Mouse (Mus musculus) neural tube, embryonic 11.5 days (tissue): ENCODE data around the gene Lag3. TPM values are rescaled to one million over a fixed set of nuclear protein-coding genes. Genes with fewer than 3 reads are reported as not detected.

Source experiments
- ATAC-seq: fragments of 200-750 bp; cut with Nextera tagmentation; 2 replicates; pipeline ENCODE4 v1.8.0; 2017; ENCODE audit warnings: moderate number of reproducible peaks, mild to moderate bottlenecking, moderate TSS enrichment, moderate library complexity; ENCODE audit not compliant: insufficient read depth, low FRiP score, low TSS enrichment
- DNase-seq: peaks from one replicate; pipeline ENCODE4 v3.0.0-alpha.2; 2015; ENCODE audit warnings: low spot score
- H3K27ac ChIP-seq: fragments of 300-500 bp; sonication (generic); 2 replicates; pipeline ENCODE4 v1.5.1; 2014; ENCODE audit warnings: low read depth, mild to moderate bottlenecking, low read length
- H3K27me3 ChIP-seq: fragments of 300-500 bp; sonication (generic); 2 replicates; pipeline ENCODE4 v1.6.1; 2014; ENCODE audit warnings: mild to moderate bottlenecking, low read length, mixed read lengths; ENCODE audit not compliant: control insufficient read depth, insufficient read depth
- H3K36me3 ChIP-seq: fragments of 300-500 bp; sonication (generic); 2 replicates; pipeline ENCODE4 v1.6.1; 2014; ENCODE audit warnings: mild to moderate bottlenecking, low read length, moderate library complexity, mixed read lengths; ENCODE audit not compliant: control insufficient read depth, insufficient read depth
- H3K4me1 ChIP-seq: fragments of 300-500 bp; sonication (generic); 2 replicates; pipeline ENCODE4 v1.6.1; 2014; ENCODE audit warnings: low read length, mixed read lengths; ENCODE audit not compliant: control insufficient read depth, insufficient read depth
- H3K4me2 ChIP-seq: fragments of 300-500 bp; sonication (generic); 2 replicates; pipeline ENCODE4 v1.6.1; 2014; ENCODE audit warnings: low read depth, mild to moderate bottlenecking, moderate library complexity
- H3K4me3 ChIP-seq: fragments of 300-500 bp; sonication (generic); 2 replicates; pipeline ENCODE4 v1.5.1; 2014; ENCODE audit warnings: low read depth, low read length
- H3K9ac ChIP-seq: fragments of 300-500 bp; sonication (generic); 2 replicates; pipeline ENCODE4 v1.6.1; 2014; ENCODE audit warnings: mild to moderate bottlenecking, low read length
- H3K9me3 ChIP-seq: fragments of 300-500 bp; sonication (generic); 2 replicates; pipeline ENCODE4 v1.6.1; 2016; ENCODE audit warnings: low read length; ENCODE audit not compliant: control insufficient read depth
- WGBS: fragments of 180-500 bp; shearing (Covaris S2); extraction: QIAGEN DNeasy Blood & Tissue Kit; methylation state at CpG from one replicate; pipeline ENCODE4 v1.1.7; 2014; 5-methylcytosine and 5-hydroxymethylcytosine counted together
- polyA plus RNA-seq: library from polyadenylated mRNA; unstranded; fragments of >200 nt; fragmentation: Nextera tagmentation; extraction: Ambion mirVana; gene quantifications from 2 replicates; pipeline ENCODE4 v1.2.1, GENCODE M21; 2014

The Lag3 gene
- polyA plus RNA-seq, 1 experiment from 2014 or later, result 1.4 TPM

DNA sequence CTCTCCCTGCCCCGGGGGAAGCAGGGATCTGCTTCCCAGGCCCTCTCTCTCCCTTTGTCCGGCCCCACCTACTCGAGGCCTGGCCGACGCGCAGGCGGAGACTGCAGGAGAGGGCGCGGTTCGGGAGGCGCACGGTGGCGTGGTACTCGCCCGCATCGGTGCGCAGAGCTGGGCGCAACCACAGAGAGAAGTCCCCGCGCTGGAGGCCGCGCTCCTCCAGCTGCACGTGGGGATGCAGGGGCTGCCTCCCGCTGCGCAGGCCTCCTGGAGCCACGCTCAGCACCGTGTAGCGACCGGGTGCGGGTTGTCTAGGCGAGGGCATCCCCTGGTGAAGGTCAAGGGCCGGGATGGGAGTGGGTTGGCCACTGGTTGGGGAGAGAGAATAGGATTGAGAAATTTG is 1.5 kb downstream of the Lag3 start:
- Histone ChIP-seq H3K4me3 (0 out of 2 replicates have a peak overlapping the region, but pooled peaks have one; percentile 4), H3K36me3 (peaks cover 11% of the 10 kb centered on the region), H3K27ac (no peak overlapping the region), H3K4me1 (peaks cover 2% of the 10 kb centered on the region; the same call in 1 of the 2 replicates), H3K27me3 (no peaks in the 10 kb centered on the region; the same call in 1 of the 2 replicates), H3K9me3 (no peaks in the 10 kb centered on the region), H3K4me2 (peak overlapping the region; percentile 27), H3K9ac (peak overlapping the region; percentile 53)
- no peak for DNase-seq
- 0 out of 2 replicates have a peak, but pooled peaks have one; percentile 14 for ATAC-seq
- WGBS, result 3% methylated on average over 32 of the region's 32 CpGs

GRCm38 (mm10) chr6:124907767-124908166 is 3.7 kb downstream of the Lag3 start:
- Histone ChIP-seq H3K27me3 (no peaks in the 10 kb centered on the region; the same call in 1 of the 2 replicates), H3K4me3 (no peak overlapping the region), H3K9me3 (no peaks in the 10 kb centered on the region), H3K27ac (no peak overlapping the region), H3K9ac (no peak overlapping the region), H3K4me2 (no peak overlapping the region), H3K4me1 (peaks cover 7% of the 10 kb centered on the region), H3K36me3 (no peaks in the 10 kb centered on the region)
- DNase-seq (no peak), ATAC-seq (no peak)
- 83% methylated on average over 1 of the region's 1 CpGs for WGBS

GRCm38 (mm10) chr6:124904991-124905860 is 6.3 kb downstream of the Lag3 start:
- peak overlapping the region; percentile 40 for H3K4me3 ChIP-seq
- peak overlapping the region; percentile 85 for H3K4me2 ChIP-seq
- H3K36me3 ChIP-seq, result no peaks in the 10 kb centered on the region
- 39% methylated on average over 15 of the region's 16 CpGs for WGBS
- no peak for DNase-seq
- H3K27ac ChIP-seq, result peak overlapping the region; percentile 96
- H3K9me3 ChIP-seq, result no peaks in the 10 kb centered on the region
- peaks cover 7% of the 10 kb centered on the region for H3K4me1 ChIP-seq
- H3K9ac ChIP-seq, result peak overlapping the region; percentile 84
- ATAC-seq, result no peak
- no peaks in the 10 kb centered on the region; the same call in 1 of the 2 replicates for H3K27me3 ChIP-seq

DNA sequence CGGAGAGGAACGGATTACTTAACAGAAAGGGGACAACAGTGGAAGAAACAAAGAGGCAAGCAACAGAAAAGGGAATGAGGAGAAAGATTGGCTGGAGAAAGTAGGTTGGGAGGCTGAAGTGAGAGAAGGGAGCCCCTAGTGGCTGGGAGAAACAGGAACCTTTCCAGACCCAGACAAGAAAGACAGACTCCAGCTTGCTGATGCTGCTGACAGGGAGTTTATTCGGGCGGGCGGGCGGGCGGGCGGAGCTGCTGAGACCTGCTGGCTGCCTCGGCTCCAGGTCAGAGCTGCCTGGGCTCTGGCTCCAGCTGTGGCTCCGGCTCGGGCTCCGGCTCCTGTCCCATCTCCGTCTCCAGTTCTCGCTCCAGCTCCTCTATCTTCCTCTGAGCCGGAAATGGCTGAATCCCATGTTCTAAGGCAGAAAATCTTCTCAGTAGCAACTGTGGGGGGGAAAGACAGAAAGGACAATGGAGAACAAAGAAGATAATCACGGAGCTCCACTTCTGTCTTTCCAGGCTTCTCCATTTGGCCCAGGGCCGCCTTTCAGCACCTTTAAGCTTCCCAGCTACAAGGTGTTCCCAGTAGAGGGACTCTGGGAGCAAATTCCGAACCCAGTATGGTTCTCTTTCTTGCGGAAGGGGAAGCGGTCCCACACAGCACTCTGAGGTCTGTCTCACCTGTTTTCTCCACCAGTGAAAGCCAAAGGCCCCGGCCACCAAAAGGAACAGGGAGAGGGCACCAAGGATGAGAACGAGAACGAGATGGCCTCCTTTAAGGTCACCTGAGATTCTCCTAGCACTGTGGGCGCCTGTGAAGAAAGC is 7.1 kb downstream of the Lag3 start:
- 8% methylated on average over 24 of the region's 24 CpGs for WGBS
- H3K4me1 ChIP-seq, result peaks cover 7% of the 10 kb centered on the region
- H3K9me3 ChIP-seq, result no peaks in the 10 kb centered on the region
- peak overlapping the region; percentile 85 for H3K4me2 ChIP-seq
- peak overlapping the region; percentile 84 for H3K9ac ChIP-seq
- peak overlapping the region; percentile 40 for H3K4me3 ChIP-seq
- no peaks in the 10 kb centered on the region for H3K27me3 ChIP-seq
- no peaks in the 10 kb centered on the region for H3K36me3 ChIP-seq
- no peak for DNase-seq
- H3K27ac ChIP-seq, result peak overlapping the region; percentile 96
- peak; percentile 54 for ATAC-seq

DNA sequence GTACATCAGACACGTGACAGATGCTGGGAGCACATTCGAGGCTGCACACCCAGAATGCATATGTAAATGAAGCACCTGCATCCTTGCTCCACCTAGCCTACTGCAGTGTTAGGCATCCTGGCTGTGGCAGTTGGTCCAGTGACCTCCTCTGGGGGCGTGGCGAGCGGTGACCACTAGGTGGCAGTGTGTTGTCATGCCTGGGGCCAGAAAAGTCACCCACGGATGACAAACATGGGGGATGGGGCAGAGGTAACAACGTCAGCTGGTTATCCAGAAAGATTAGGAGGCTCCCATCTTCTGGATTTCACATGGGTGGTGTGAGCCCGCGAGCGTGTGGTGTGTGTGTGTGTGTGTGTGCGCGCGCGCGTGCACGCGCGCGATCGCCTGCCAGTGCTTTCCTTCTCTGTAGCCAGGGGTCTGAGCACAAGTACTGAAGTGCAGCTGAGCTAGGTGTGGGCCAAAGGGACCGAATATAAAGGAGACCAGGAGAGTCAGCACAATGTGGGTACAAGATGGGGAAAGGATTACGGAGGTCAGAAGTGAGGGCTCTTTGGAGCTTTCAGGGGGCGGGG is 7.8 kb downstream of the Lag3 start:
- Histone ChIP-seq H3K4me1 (peaks cover 7% of the 10 kb centered on the region), H3K36me3 (no peaks in the 10 kb centered on the region), H3K4me2 (peak overlapping the region; percentile 85), H3K27me3 (no peaks in the 10 kb centered on the region), H3K9ac (peak overlapping the region; percentile 84), H3K4me3 (peak overlapping the region; percentile 40), H3K27ac (peak overlapping the region; percentile 96), H3K9me3 (no peaks in the 10 kb centered on the region)
- peak; percentile 86 for ATAC-seq
- under 1% methylated on average over 23 of the region's 23 CpGs for WGBS
- DNase-seq, result peak; percentile 94

DNA sequence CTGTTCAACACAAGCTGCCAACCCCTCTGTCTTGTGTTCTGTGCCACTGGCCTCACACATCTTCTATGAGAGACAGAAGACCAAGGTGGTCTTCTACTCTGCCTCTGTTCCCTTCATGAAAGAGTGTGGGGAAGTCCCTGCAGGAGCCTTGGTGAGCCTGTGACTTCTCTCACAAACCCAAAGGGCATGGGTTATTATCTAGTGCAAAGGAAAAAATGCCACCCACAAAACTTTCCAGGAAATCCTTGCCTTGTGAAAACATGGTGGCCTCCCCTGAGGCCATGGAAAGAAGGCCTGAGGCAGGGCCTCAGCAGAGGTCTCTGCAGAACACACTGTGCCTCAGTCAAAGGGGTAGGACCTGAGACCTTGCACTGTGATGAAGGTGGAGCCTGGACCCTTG is 9.7 kb downstream of the Lag3 start:
- no peak for ATAC-seq
- Histone ChIP-seq H3K4me1 (peaks cover 7% of the 10 kb centered on the region), H3K4me3 (no peak overlapping the region), H3K9me3 (no peaks in the 10 kb centered on the region), H3K9ac (no peak overlapping the region), H3K27me3 (no peaks in the 10 kb centered on the region), H3K27ac (no peak overlapping the region), H3K4me2 (no peak overlapping the region), H3K36me3 (no peaks in the 10 kb centered on the region)
- DNase-seq, result no peak

DNA sequence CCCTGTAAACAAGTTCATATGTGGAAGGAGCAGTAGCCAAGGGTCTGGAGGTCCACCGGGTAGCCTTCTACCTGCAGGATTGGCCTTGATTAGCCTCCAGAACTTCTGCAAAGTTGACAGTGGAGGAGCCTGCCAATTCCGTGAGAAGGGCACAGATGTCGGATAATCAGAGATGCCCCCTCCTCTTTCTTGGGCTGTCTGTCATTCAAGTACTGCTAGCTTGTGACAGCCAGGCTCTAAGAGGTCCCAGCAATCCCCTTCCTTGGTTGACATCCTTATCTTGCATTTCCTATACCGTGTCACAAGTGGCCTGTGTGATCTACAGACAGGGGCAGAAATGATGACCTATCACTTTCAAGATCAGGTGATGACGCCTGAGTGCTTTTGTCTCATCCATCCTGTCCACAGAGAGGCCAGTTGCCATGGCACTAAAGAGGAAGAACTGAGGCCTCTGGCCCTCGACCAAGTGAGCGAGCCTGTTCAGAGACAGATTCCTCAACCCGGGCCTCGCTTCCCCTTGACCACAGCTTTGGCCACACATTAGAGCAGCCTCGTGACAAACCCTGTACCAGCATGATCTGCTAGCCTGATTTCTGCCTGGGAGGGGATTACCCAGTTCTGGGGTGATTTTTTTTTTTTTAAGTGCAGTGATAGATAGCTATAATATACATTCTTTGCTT is 10.6 kb downstream of the Lag3 start:
- no peaks in the 10 kb centered on the region for H3K9me3 ChIP-seq
- no peak overlapping the region for H3K9ac ChIP-seq
- no peak overlapping the region for H3K4me3 ChIP-seq
- 63% methylated on average over 10 of the region's 10 CpGs for WGBS
- DNase-seq, result no peak
- no peaks in the 10 kb centered on the region for H3K27me3 ChIP-seq
- H3K36me3 ChIP-seq, result no peaks in the 10 kb centered on the region
- no peak overlapping the region for H3K4me2 ChIP-seq
- no peak for ATAC-seq
- H3K27ac ChIP-seq, result no peak overlapping the region
- peaks cover 7% of the 10 kb centered on the region for H3K4me1 ChIP-seq
